Mouse (Mus musculus) liver, postnatal 0 days (tissue): ENCODE data around the gene Abhd18.

ENCODE experiments used
- CTCF ChIP-seq: sonication (generic); IDR thresholded peaks from 2 replicates; pipeline ENCODE4 v1.5.1; 2016; ENCODE audit warnings: antibody characterized with exemption, low read depth
- EP300 ChIP-seq: IDR thresholded peaks from 2 replicates; pipeline ENCODE4 v1.6.1; 2016; ENCODE audit warnings: antibody characterized with exemption, low read depth, mild to moderate bottlenecking

DNA sequence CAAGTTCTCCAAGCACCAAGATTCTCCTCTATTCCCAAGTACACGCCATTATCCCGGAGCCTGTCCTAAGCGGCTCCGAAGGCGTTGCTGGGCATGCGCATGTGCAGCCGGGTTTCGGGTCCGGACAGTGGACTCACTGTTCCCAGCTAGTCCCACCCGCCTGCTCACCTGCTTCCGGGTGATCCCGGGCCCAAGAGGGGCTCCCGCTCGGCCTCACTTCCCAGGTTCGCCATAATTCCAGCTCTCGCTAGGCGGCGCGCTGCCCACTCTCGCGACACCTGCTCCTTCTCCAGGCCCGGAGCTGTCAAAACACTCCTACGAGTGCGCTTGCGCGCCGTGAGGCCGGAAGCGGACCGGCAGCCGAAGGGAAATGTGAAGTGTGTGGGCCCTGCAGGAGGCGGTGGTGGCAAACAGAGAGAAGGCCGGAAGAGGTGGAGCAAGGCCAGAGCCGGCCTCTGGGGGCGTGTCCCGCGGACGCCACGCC, 255 bp upstream of the Abhd18 start, which contains the start of gene Mfsd8:
- TF ChIP-seq CTCF: peak; percentile 78
- peak; percentile 74 for TF ChIP-seq EP300
